Mouse (Mus musculus): ENCODE data around the gene Wap. TPM values are rescaled to one million over a fixed set of nuclear protein-coding genes. Genes with fewer than 3 reads are reported as not detected.
A peak's percentile ranks its signal among the peaks of the same experiment; 100 is the strongest.
"Not testable (repeated sequence)": the region's sequence is repeated elsewhere in the genome, so short reads cannot be mapped to it uniquely, and the experiment has no call there.

Gene Wap
- total RNA-seq, 2 experiments from 2014 or later: not detected

- DNase-seq (ENCODE audit: low spot score in 2 of 2): peak; percentile 83 to 89
- Histone ChIP-seq H3K4me3 (no peak overlapping the region), H3K27ac (no peak overlapping the region)
- TF ChIP-seq CTCF (conservative IDR thresholded peaks at IDR 0.05): peak; percentile 81
Observed at GRCm38 (mm10) chr11:6654903-6655302, 16.5 kb upstream of the Wap start.

DNA sequence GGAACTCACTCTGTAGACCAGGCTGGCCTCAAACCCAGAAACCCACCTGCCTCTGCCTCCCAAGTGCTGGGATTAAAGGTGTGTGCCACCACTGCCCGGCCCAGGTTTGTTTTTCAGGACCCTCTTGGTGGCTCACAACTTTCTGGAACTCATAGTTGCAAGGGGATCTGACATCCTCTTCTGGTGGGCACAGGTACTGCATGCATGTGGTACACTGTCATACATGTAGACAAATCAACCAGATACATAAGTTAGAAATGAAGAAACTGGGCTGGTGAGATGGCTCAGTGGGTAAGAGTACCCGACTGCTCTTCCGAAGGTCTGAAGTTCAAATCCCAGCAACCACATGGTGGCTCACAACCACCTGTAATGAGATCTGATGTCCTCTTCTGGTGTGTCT lies 14.5 kb upstream of the Wap start:
- TF ChIP-seq CTCF (conservative IDR thresholded peaks at IDR 0.05): peak; percentile 59
- H3K4me3 ChIP-seq; DNase-seq (ENCODE audit: low spot score in 2 of 2); H3K27ac ChIP-seq: not testable (repeated sequence)

DNA sequence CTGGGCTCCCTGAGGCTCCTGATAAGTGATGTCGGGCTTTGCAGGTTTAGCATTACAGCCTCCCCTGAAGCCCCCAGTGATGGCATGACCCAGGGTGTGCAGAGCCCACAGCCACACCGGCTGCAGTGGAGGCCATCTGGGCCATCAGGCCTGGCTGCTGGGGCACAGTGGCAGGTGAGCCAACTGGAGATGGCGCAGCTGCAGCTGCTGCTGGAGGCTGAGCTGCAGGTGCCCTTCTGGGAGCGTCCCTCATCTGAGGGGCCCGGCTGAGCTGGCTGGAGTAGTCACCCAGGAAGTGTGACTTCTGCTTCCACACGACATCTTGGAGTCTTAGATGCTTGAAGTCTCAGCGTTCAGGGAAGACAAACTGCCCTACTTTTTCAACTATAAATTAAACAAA lies 12.1 kb upstream of the Wap start:
- no peak overlapping the region for H3K27ac ChIP-seq
- DNase-seq (ENCODE audit: low spot score in 2 of 2): no peak
- no peak overlapping the region for H3K4me3 ChIP-seq
- no peak for TF ChIP-seq CTCF (conservative IDR thresholded peaks at IDR 0.05)

- no peak overlapping the region for H3K4me3 ChIP-seq
- DNase-seq (ENCODE audit: low spot score in 2 of 2): no peak
- H3K27ac ChIP-seq: no peak overlapping the region
- TF ChIP-seq CTCF (conservative IDR thresholded peaks at IDR 0.05): peak; percentile 62
Observed at GRCm38 (mm10) chr11:6647831-6648724, 9.6 kb upstream of the Wap start.

DNA sequence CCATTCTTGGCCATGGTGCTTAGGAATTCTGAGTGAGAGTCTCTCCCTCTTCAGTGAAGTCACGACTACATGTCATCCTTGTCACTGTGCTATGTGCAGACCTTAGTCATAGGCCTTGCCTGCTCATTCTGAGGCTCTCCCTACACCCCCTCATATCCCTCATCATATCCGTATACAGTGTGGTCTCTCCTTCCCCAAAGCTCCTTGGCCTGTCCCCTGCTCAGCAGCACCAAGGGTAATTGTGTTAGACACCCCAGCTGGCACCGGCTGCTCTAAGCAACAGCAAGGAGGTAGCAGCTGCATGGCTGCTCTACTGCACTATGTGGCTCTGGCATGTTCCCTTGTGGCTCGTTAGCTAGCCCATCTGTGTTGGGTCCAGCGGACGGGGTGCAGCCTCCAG lies 6.1 kb upstream of the Wap start:
- no peak for DNase-seq (ENCODE audit: low spot score in 2 of 2)

DNA sequence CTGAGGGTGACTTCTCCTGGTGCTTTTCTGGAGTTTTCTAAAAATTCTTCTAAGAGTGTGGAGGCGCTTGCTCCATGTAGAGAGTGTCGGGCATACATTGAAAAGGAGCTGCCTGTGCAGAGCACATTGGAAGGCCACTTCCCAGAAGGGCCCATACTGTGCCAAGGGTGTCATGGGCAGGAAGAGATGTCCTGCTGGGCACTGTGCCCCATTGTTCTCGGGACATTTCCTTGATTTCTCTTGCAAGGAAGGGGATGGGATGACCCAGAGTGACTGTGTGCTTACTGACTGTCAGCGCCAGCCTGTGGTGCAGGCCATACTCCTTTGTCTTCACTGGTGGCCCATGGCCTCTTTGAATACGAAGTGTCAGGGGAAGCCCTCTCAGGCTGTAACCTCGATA lies 635 bp upstream of the Wap start:
- no peak for DNase-seq (ENCODE audit: low spot score in 2 of 2)
- H3K27ac ChIP-seq: no peak overlapping the region
- no peak overlapping the region for H3K4me3 ChIP-seq
- no peak for TF ChIP-seq CTCF (conservative IDR thresholded peaks at IDR 0.05)

More for the DNA sequence above, 6.1 kb upstream of the Wap start:
- TF ChIP-seq CTCF (conservative IDR thresholded peaks at IDR 0.05): no peak
- Histone ChIP-seq H3K27ac (no peak overlapping the region), H3K4me3 (no peak overlapping the region)

DNA sequence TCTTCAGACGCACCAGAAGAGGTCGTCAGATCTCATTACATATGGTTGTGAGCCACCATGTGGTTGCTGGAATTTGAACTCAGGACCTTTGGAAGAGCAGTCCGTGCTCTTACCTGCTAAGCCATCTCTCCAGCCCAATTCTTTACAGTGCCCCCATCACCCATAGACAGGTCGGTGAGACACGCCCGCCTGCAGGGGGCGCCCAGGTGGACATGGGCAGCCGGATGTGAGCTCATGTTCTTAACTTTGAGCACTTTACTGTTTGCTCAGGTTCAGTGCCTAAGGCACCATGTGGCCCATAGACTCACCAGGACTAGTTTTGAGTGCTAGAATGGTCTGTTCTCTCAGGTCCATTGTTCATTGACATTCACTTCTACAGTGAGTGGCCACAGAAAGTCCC lies 2.3 kb downstream of the Wap start:
- Histone ChIP-seq H3K27ac (no peak overlapping the region), H3K4me3 (no peak overlapping the region)
- peak; percentile 44 for TF ChIP-seq CTCF (conservative IDR thresholded peaks at IDR 0.05)
- no peak for DNase-seq (ENCODE audit: low spot score in 2 of 2)

DNA sequence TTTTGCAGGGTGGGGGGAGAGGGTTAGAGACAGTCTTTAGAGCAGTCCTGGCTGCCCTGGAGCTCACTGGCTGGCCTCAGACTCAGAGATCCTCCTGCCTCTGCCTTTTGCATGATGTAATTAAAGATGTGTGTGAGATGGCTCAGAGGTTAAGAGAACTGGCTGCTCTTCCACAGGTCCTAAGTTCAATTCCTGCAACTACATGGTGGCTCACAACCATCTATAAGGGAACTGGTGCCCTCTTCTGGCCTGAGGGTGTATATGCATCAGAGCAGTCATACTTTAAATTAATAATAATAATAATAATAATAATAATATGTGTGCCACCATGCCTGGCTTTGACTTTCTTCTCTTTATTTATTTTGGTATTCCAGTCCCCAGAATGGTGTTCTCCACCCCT lies 8.8 kb downstream of the Wap start:
- peak in 1 of 2 experiments; percentile 57 for DNase-seq (ENCODE audit: low spot score in 2 of 2)
- H3K4me3 ChIP-seq: no peak overlapping the region
- peak; percentile 81 for TF ChIP-seq CTCF (conservative IDR thresholded peaks at IDR 0.05)

DNA sequence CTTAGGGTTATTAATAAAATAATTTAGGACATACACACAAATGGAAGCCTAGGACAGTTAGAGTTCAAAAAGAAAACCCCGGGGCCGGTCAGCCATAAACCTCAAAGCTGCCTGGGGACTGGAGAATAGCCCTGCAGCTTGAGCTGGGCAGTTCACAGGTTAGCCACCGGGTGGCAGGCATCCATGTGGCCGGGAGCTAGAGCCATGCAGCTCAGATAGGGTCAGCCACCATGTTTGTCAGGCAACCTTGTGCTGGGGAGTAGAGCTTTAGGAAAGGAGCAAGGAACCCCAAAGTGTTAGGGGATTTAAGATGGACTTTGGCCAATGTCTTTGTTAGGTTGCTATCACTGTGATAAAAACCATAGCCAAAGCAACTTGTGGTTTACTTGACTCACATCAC lies 9.9 kb downstream of the Wap start:
- Histone ChIP-seq H3K27ac (no peak overlapping the region), H3K4me3 (no peak overlapping the region)
- DNase-seq (ENCODE audit: low spot score in 2 of 2): peak in 1 of 2 experiments; percentile 38
- peak; percentile 78 for TF ChIP-seq CTCF (conservative IDR thresholded peaks at IDR 0.05)

More for the DNA sequence above, 8.8 kb downstream of the Wap start:
- no peak overlapping the region for H3K27ac ChIP-seq

GRCm38 (mm10) chr11:6627731-6628130 lies 10.7 kb downstream of the Wap start:
- DNase-seq (ENCODE audit: low spot score in 2 of 2): no peak
- H3K4me3 ChIP-seq: no peak overlapping the region
- no peak for TF ChIP-seq CTCF (conservative IDR thresholded peaks at IDR 0.05)
- H3K27ac ChIP-seq: no peak overlapping the region

DNA sequence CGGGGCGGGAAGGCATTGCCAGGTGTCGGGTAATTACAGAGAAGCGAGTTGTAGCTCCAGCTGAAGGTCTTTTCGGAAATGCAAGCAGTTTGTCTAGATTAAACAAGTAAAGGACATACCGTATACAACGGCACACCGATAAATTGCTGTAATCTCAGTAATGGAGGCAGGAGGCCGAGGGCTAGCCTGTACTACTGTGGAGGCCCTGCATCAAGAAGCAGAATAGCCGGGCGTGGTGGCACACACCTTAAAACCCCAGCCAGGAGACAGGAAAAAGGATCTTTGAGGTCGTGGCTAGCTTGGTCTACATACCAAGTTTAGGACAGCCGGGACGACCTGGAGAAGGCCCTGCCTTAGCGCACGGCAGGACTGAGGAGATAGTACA lies 12.1 kb downstream of the Wap start:
- no peak for DNase-seq (ENCODE audit: low spot score in 2 of 2)
- Histone ChIP-seq H3K27ac (peak overlapping the region; percentile 92), H3K4me3 (peak overlapping the region; percentile 83)
- no peak for TF ChIP-seq CTCF (conservative IDR thresholded peaks at IDR 0.05)

GRCm38 (mm10) chr11:6625478-6626387 lies 12.7 kb downstream of the Wap start, which contains the start of gene Tbrg4:
Gene Tbrg4, minus strand, starts transcription at chr11:6626067.
- TF ChIP-seq CTCF (conservative IDR thresholded peaks at IDR 0.05): 0 out of 2 replicates have a peak, but pooled peaks have one; percentile 5
- Histone ChIP-seq H3K4me3 (peak within 1 kb of the TSS; percentile 83), H3K27ac (peak within 1 kb of the TSS; percentile 92)
- peak; percentile 90 to 91 for DNase-seq (ENCODE audit: low spot score in 2 of 2)
